Mouse (Mus musculus): ENCODE results near the gene Enpp6. TPM values are rescaled to one million over a fixed set of nuclear protein-coding genes. Genes with fewer than 3 reads are reported as not detected.

Enpp6 gene
- polyA plus RNA-seq, 1 experiment from 2014 or later: 0.19 TPM

GRCm38 (mm10) chr8:47067121-47067520, 80.4 kb downstream of the Enpp6 start:
- ATAC-seq (ENCODE audit: low FRiP score) (no peak), DNase-seq (ENCODE audit: low spot score, missing footprints) (no peak)
- WGBS: 95% methylated on average over 9 of the region's 9 CpGs
- Histone ChIP-seq H3K4me2 (no peak overlapping the region), H3K4me3 (ENCODE audit: low read depth, low read length) (no peak overlapping the region), H3K27ac (ENCODE audit: low read depth, low read length) (no peak overlapping the region), H3K36me3 (ENCODE audit: control insufficient read depth, insufficient read depth, low read length) (no peaks in the 10 kb centered on the region), H3K27me3 (ENCODE audit: control insufficient read depth, insufficient read depth, low read length) (no peaks in the 10 kb centered on the region), H3K9me3 (ENCODE audit: control insufficient read depth, low read length) (no peaks in the 10 kb centered on the region), H3K9ac (ENCODE audit: low read length) (no peak overlapping the region), H3K4me1 (ENCODE audit: control insufficient read depth, insufficient read depth, low read length) (no peaks in the 10 kb centered on the region)

DNA sequence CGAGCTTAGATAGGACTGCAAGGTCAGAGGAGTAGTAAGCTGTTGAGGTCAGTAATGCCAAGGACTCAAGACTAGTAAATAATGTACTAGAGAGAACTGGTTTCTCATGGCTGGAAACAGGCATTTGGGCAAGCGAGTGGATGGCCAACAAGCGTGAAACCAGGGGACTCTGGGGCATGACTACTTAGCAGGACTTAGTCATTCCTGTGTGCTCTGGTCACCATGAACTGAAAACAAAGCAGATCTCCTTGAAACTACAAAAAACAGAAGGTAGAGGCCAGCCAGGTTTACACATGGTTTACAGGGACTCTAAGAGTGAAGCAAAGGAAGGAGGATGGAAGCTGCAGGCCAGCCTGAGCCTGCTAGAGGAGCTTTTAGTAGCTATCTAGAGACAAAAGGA, 82.9 kb downstream of the Enpp6 start:
- no peaks in the 10 kb centered on the region for H3K9me3 ChIP-seq (ENCODE audit: control insufficient read depth, low read length)
- H3K4me2 ChIP-seq: no peak overlapping the region
- ATAC-seq (ENCODE audit: low FRiP score): no peak
- H3K27ac ChIP-seq (ENCODE audit: low read depth, low read length): no peak overlapping the region
- H3K4me3 ChIP-seq (ENCODE audit: low read depth, low read length): no peak overlapping the region
- no peaks in the 10 kb centered on the region for H3K27me3 ChIP-seq (ENCODE audit: control insufficient read depth, insufficient read depth, low read length)
- no peaks in the 10 kb centered on the region for H3K36me3 ChIP-seq (ENCODE audit: control insufficient read depth, insufficient read depth, low read length)
- WGBS: 82% methylated on average over 3 of the region's 3 CpGs
- no peaks in the 10 kb centered on the region for H3K4me1 ChIP-seq (ENCODE audit: control insufficient read depth, insufficient read depth, low read length)
- DNase-seq (ENCODE audit: low spot score, missing footprints): no peak
- H3K9ac ChIP-seq (ENCODE audit: low read length): no peak overlapping the region

DNA sequence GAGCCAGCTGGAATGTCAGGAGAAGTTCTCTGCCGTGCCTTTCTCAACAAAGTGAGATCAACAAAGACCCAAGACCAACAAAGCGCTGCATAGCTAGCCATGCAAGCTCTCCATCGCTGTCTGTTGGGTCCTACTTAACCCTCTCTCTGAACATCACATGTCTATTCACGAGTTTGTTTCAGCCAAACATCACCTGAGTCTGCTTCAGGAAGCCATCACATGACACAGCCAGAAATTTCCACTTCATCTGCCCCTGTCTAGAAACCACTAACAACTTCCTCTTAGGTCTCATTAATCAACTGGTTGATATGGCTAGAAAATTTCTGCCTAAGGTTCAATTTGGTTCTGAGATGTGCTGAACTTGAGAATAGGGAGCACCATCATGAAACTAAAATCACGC, 85.3 kb downstream of the Enpp6 start:
- WGBS: 89% methylated on average over 5 of the region's 5 CpGs
- Histone ChIP-seq H3K9ac (ENCODE audit: low read length) (no peak overlapping the region), H3K4me1 (ENCODE audit: control insufficient read depth, insufficient read depth, low read length) (no peaks in the 10 kb centered on the region), H3K27ac (ENCODE audit: low read depth, low read length) (no peak overlapping the region), H3K9me3 (ENCODE audit: control insufficient read depth, low read length) (no peaks in the 10 kb centered on the region), H3K27me3 (ENCODE audit: control insufficient read depth, insufficient read depth, low read length) (no peaks in the 10 kb centered on the region), H3K4me3 (ENCODE audit: low read depth, low read length) (no peak overlapping the region), H3K4me2 (no peak overlapping the region), H3K36me3 (ENCODE audit: control insufficient read depth, insufficient read depth, low read length) (no peaks in the 10 kb centered on the region)
- ATAC-seq (ENCODE audit: low FRiP score) (no peak), DNase-seq (ENCODE audit: low spot score, missing footprints) (no peak)

DNA sequence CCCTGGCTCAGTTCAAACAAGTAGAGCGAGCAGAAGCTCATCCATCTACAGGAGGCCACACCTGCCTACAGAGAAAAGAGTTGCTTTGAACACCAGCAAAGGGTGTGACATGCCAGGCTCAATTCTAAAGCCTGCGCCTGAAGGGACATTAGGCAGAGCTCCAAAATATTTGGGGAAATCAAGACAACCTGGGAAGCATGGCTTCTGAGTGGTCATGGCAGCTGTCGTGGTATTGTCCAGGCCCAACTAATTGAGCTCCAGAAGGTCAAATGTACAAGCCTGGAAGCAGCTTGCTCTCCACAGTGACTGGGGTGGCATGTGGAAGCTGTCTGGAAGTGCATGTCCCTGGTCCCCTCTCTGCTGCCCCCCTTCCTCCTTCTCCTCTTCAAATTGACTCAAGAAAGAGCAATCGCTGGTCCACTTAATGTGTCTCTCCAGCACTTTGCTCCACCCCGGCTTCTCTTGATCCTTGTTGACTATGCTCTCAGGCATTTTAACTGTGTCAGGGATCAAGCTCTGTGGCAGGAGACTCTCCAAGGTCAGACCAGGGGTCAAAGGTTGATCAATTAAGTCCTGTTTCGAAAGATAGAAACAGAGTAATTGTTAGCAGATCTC, 89.4 kb downstream of the Enpp6 start:
- peak; percentile 72 for DNase-seq (ENCODE audit: low spot score, missing footprints)
- Histone ChIP-seq H3K9ac (ENCODE audit: low read length) (no peak overlapping the region), H3K9me3 (ENCODE audit: control insufficient read depth, low read length) (no peaks in the 10 kb centered on the region)

GRCm38 (mm10) chr8:47080037-47080436, 93.3 kb downstream of the Enpp6 start:
- no peak overlapping the region for H3K27ac ChIP-seq (ENCODE audit: low read depth, low read length)
- H3K9me3 ChIP-seq (ENCODE audit: control insufficient read depth, low read length): no peaks in the 10 kb centered on the region
- H3K27me3 ChIP-seq (ENCODE audit: control insufficient read depth, insufficient read depth, low read length): no peaks in the 10 kb centered on the region
- no peaks in the 10 kb centered on the region for H3K4me1 ChIP-seq (ENCODE audit: control insufficient read depth, insufficient read depth, low read length)
- H3K36me3 ChIP-seq (ENCODE audit: control insufficient read depth, insufficient read depth, low read length): no peaks in the 10 kb centered on the region
- no peak for DNase-seq (ENCODE audit: low spot score, missing footprints)
- ATAC-seq (ENCODE audit: low FRiP score): no peak
- H3K4me3 ChIP-seq (ENCODE audit: low read depth, low read length): no peak overlapping the region
- H3K9ac ChIP-seq (ENCODE audit: low read length): no peak overlapping the region
- no peak overlapping the region for H3K4me2 ChIP-seq
- whole genome bisulfite sequencing: 95% methylated on average over 4 of the region's 4 CpGs

More for the DNA sequence above, 89.4 kb downstream of the Enpp6 start:
- no peaks in the 10 kb centered on the region for H3K36me3 ChIP-seq (ENCODE audit: control insufficient read depth, insufficient read depth, low read length)
- H3K27me3 ChIP-seq (ENCODE audit: control insufficient read depth, insufficient read depth, low read length): no peaks in the 10 kb centered on the region
- no peak for ATAC-seq (ENCODE audit: low FRiP score)
- H3K27ac ChIP-seq (ENCODE audit: low read depth, low read length): no peak overlapping the region
- H3K4me2 ChIP-seq: no peak overlapping the region
- no peaks in the 10 kb centered on the region for H3K4me1 ChIP-seq (ENCODE audit: control insufficient read depth, insufficient read depth, low read length)
- WGBS: 90% methylated on average over 6 of the region's 6 CpGs
- H3K4me3 ChIP-seq (ENCODE audit: low read depth, low read length): no peak overlapping the region

- 91% methylated on average over 22 of the region's 22 CpGs for WGBS
- Histone ChIP-seq H3K9ac (ENCODE audit: low read length) (no peak overlapping the region), H3K27me3 (ENCODE audit: control insufficient read depth, insufficient read depth, low read length) (no peaks in the 10 kb centered on the region), H3K4me3 (ENCODE audit: low read depth, low read length) (no peak overlapping the region), H3K9me3 (ENCODE audit: control insufficient read depth, low read length) (no peaks in the 10 kb centered on the region), H3K4me1 (ENCODE audit: control insufficient read depth, insufficient read depth, low read length) (no peaks in the 10 kb centered on the region), H3K4me2 (no peak overlapping the region), H3K36me3 (ENCODE audit: control insufficient read depth, insufficient read depth, low read length) (no peaks in the 10 kb centered on the region), H3K27ac (ENCODE audit: low read depth, low read length) (no peak overlapping the region)
- no peak for DNase-seq (ENCODE audit: low spot score, missing footprints)
- no peak for ATAC-seq (ENCODE audit: low FRiP score)
These were observed 95.7 kb downstream of the Enpp6 start for GRCm38 (mm10) chr8:47082201-47083027.

DNA sequence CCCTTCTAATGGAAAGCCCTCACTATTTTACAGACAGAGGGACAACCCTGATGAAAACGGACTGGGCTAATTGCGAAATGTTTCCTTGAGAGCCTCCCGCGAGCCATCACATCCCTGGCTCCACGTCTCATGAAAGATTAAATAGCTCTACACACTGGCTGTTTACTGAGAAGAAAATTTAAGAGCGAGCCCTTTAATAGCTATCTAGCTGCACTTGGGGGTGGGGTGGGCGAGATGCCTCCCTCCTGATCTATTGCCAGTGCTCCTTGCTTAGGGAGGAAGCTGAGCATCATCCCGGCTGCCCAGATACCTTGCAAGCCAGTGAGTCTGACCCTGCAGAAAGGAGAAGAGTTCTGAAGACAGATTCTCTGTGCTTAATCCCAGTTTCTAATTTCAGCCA, 103.3 kb downstream of the Enpp6 start:
- 91% methylated on average over 8 of the region's 8 CpGs for WGBS
- no peak overlapping the region for H3K27ac ChIP-seq (ENCODE audit: low read depth, low read length)
- ATAC-seq (ENCODE audit: low FRiP score) (no peak), DNase-seq (ENCODE audit: low spot score, missing footprints) (no peak)
- H3K36me3 ChIP-seq (ENCODE audit: control insufficient read depth, insufficient read depth, low read length): no peaks in the 10 kb centered on the region
- no peak overlapping the region for H3K4me3 ChIP-seq (ENCODE audit: low read depth, low read length)
- H3K4me2 ChIP-seq: no peak overlapping the region
- no peaks in the 10 kb centered on the region for H3K27me3 ChIP-seq (ENCODE audit: control insufficient read depth, insufficient read depth, low read length)
- H3K9ac ChIP-seq (ENCODE audit: low read length): no peak overlapping the region
- H3K4me1 ChIP-seq (ENCODE audit: control insufficient read depth, insufficient read depth, low read length): no peaks in the 10 kb centered on the region
- H3K9me3 ChIP-seq (ENCODE audit: control insufficient read depth, low read length): no peaks in the 10 kb centered on the region

- H3K27me3 ChIP-seq (ENCODE audit: control insufficient read depth, insufficient read depth, low read length): no peaks in the 10 kb centered on the region
- H3K27ac ChIP-seq (ENCODE audit: low read depth, low read length): no peak overlapping the region
- no peaks in the 10 kb centered on the region for H3K36me3 ChIP-seq (ENCODE audit: control insufficient read depth, insufficient read depth, low read length)
- no peak overlapping the region for H3K9ac ChIP-seq (ENCODE audit: low read length)
- no peaks in the 10 kb centered on the region for H3K4me1 ChIP-seq (ENCODE audit: control insufficient read depth, insufficient read depth, low read length)
- DNase-seq (ENCODE audit: low spot score, missing footprints) (no peak), ATAC-seq (ENCODE audit: low FRiP score) (no peak)
- no peak overlapping the region for H3K4me3 ChIP-seq (ENCODE audit: low read depth, low read length)
- WGBS: 84% methylated on average over 2 of the region's 2 CpGs
- H3K4me2 ChIP-seq: no peak overlapping the region
- H3K9me3 ChIP-seq (ENCODE audit: control insufficient read depth, low read length): no peaks in the 10 kb centered on the region
These were observed 118.9 kb downstream of the Enpp6 start for GRCm38 (mm10) chr8:47105617-47106016.

DNA sequence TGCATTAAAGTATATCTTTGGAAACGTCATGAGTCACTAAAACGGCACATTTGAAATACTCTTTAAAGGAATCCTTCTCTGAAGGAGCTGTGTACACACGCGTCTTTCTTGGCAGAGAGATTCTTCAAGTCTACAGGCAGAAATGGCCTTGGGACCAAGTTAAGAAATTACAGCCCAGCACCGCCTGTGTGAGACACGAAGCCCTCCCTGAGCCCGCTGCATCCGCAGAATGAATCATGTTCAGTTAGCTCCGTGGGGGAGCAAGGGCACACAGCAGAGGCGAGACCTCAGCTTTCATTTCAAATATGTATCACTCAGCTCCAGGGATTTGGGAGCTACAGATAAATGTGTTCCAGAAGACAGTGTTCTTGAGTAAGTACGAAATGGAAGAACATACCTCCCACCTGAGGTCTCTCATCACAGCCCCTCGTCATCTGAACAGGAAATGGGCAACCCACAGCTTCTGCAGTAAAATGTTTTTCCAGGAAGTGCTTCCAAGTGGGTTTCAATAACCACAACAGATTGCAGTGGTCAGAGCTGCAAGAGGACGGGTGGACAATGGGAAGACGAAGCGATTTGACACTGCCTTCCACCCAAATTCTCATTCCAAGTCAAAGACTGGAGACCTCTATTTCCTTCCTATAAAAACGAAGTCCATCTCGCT, 127.6 kb downstream of the Enpp6 start:
- H3K27ac ChIP-seq (ENCODE audit: low read depth, low read length): no peak overlapping the region
- no peaks in the 10 kb centered on the region for H3K4me1 ChIP-seq (ENCODE audit: control insufficient read depth, insufficient read depth, low read length)
- H3K4me3 ChIP-seq (ENCODE audit: low read depth, low read length): no peak overlapping the region
- no peak overlapping the region for H3K9ac ChIP-seq (ENCODE audit: low read length)
- no peaks in the 10 kb centered on the region for H3K9me3 ChIP-seq (ENCODE audit: control insufficient read depth, low read length)
- 88% methylated on average over 17 of the region's 17 CpGs for WGBS
- no peak overlapping the region for H3K4me2 ChIP-seq
- ATAC-seq (ENCODE audit: low FRiP score): no peak
- no peaks in the 10 kb centered on the region for H3K36me3 ChIP-seq (ENCODE audit: control insufficient read depth, insufficient read depth, low read length)
- DNase-seq (ENCODE audit: low spot score, missing footprints): no peak
- H3K27me3 ChIP-seq (ENCODE audit: control insufficient read depth, insufficient read depth, low read length): no peaks in the 10 kb centered on the region
